In genomic region chr11:86580319-86581113, GRCm38 (mm10) we compare ENCODE assay signal across 8 mouse cellular contexts. TPM values are rescaled to one million over a fixed set of nuclear protein-coding genes. Genes with fewer than 3 reads are reported as not detected.
DNase-seq lines count a peak whose midpoint lies in the region; ATAC-seq lines count a peak whose summit lies in the region.

No protein-coding gene starts in this region.

- no peaks in the 10 kb centered on the region for H3K27me3 ChIP-seq in embryonic facial prominence, embryonic 13.5 days
- no peaks in the 10 kb centered on the region for H3K27me3 ChIP-seq in liver, embryonic 11.5 days (replicated peaks; ENCODE audit: control insufficient read depth, insufficient read depth, low read length)
- no peaks in the 10 kb centered on the region for H3K27me3 ChIP-seq in stomach, embryonic 16.5 days (ENCODE audit: control insufficient read depth, insufficient read depth, low read length)

- peaks cover 25% of the 10 kb centered on the region for H3K4me1 ChIP-seq in embryonic facial prominence, embryonic 13.5 days
- H3K4me1 ChIP-seq in liver, embryonic 11.5 days (replicated peaks; ENCODE audit: control insufficient read depth, insufficient read depth, low read length): peaks cover 51% of the 10 kb centered on the region
- peaks cover 55% of the 10 kb centered on the region for H3K4me1 ChIP-seq in stomach, embryonic 16.5 days (ENCODE audit: control insufficient read depth, insufficient read depth, low read length)

- no peak for ATAC-seq in embryonic facial prominence, embryonic 13.5 days (ENCODE audit: insufficient number of reproducible peaks, insufficient read depth, low FRiP score, low TSS enrichment, low read depth)
- no peak for ATAC-seq in liver, embryonic 11.5 days (replicated peaks; ENCODE audit: low FRiP score)
- ATAC-seq in stomach, embryonic 16.5 days (ENCODE audit: insufficient read depth, low FRiP score): peak; percentile 70
- no peak for ATAC-seq in megakaryocyte progenitor cell, adult 5-6 weeks (replicated peaks; ENCODE audit: poor library complexity)

- DNase-seq in thymus, postnatal 14 days: peak; percentile 34
- DNase-seq in thymus, postnatal 4 days: no peak
- no peak for DNase-seq in liver, embryonic 11.5 days (ENCODE audit: low spot score)
- no peak for DNase-seq in frontal cortex, postnatal 14 days (ENCODE audit: low spot score in 2 of 2)
- no peak for DNase-seq in cerebellum, adult 9-10 months

- no peak overlapping the region for H3K4me3 ChIP-seq in embryonic facial prominence, embryonic 13.5 days
- H3K4me3 ChIP-seq in liver, embryonic 11.5 days (ENCODE audit: low read depth, low read length): peak overlapping the region; percentile 41
- H3K4me3 ChIP-seq in stomach, embryonic 16.5 days (replicated peaks; ENCODE audit: low read length): no peak overlapping the region

- peak overlapping the region; percentile 77; the same call in 1 of the 2 replicates for H3K27ac ChIP-seq in embryonic facial prominence, embryonic 13.5 days
- peak overlapping the region; percentile 79 for H3K27ac ChIP-seq in liver, embryonic 11.5 days (ENCODE audit: low read depth, low read length)
- H3K27ac ChIP-seq in stomach, embryonic 16.5 days (ENCODE audit: low read length): peak overlapping the region; percentile 95

- H3K9ac ChIP-seq in embryonic facial prominence, embryonic 13.5 days: no peak overlapping the region
- H3K9ac ChIP-seq in liver, embryonic 11.5 days (ENCODE audit: low read depth, low read length): peak overlapping the region; percentile 61; the same call in 1 of the 2 replicates
- H3K9ac ChIP-seq in stomach, embryonic 16.5 days (ENCODE audit: low read length): peak overlapping the region; percentile 64

- H3K9me3 ChIP-seq in embryonic facial prominence, embryonic 13.5 days: no peaks in the 10 kb centered on the region
- no peaks in the 10 kb centered on the region for H3K9me3 ChIP-seq in liver, embryonic 11.5 days (ENCODE audit: control insufficient read depth, low read length)
- H3K9me3 ChIP-seq in stomach, embryonic 16.5 days (replicated peaks; ENCODE audit: control insufficient read depth, low read length): no peaks in the 10 kb centered on the region

- 77% methylated on average over 9 of the region's 9 CpGs for WGBS in embryonic facial prominence, embryonic 13.5 days
- 77% methylated on average over 9 of the region's 9 CpGs for WGBS in liver, embryonic 11.5 days
- 67% methylated on average over 9 of the region's 9 CpGs for WGBS in stomach, embryonic 16.5 days

- no peak overlapping the region for H3K4me2 ChIP-seq in embryonic facial prominence, embryonic 13.5 days
- H3K4me2 ChIP-seq in liver, embryonic 11.5 days: peak overlapping the region; percentile 67
- peak overlapping the region; percentile 44 for H3K4me2 ChIP-seq in stomach, embryonic 16.5 days (ENCODE audit: low read depth, low read length)

- 0 out of 2 replicates have a peak, but pooled peaks cover 6% of the 10 kb centered on the region for H3K36me3 ChIP-seq in embryonic facial prominence, embryonic 13.5 days
- peaks cover 3% of the 10 kb centered on the region; the same call in 1 of the 2 replicates for H3K36me3 ChIP-seq in liver, embryonic 11.5 days (ENCODE audit: control insufficient read depth, insufficient read depth, low read length)
- no peaks in the 10 kb centered on the region for H3K36me3 ChIP-seq in stomach, embryonic 16.5 days (ENCODE audit: control insufficient read depth, insufficient read depth, low read length)

RNA-seq across cellular contexts. Expression of gene Tubd1, which starts 35.7 kb away (rescaled TPM):
- polyA plus RNA-seq in embryonic facial prominence, embryonic 13.5 days (2015; fragmentation: Nextera tagmentation; extraction: Ambion mirVana): 13.5 and 13.8 TPM in 2 replicates
- polyA plus RNA-seq in liver, embryonic 11.5 days (2014; fragmentation: Nextera tagmentation; extraction: Ambion mirVana): 18.5 and 18.7 TPM in 2 replicates
- polyA plus RNA-seq in stomach, embryonic 16.5 days (2015; fragmentation: Nextera tagmentation; extraction: Ambion mirVana): 10.4 and 11.8 TPM in 2 replicates
- total RNA-seq in megakaryocyte progenitor cell, adult 5-6 weeks (2015): 7.0 and 15.0 TPM in 2 replicates
- 9.4 and 11.5 TPM in 2 replicates for total RNA-seq in megakaryocyte progenitor cell, adult 5-6 weeks (2017)

RNA-seq across cellular contexts. Expression of gene Rps6kb1, which starts 35.9 kb away (rescaled TPM):
- 77.8 and 78.9 TPM in 2 replicates for polyA plus RNA-seq in embryonic facial prominence, embryonic 13.5 days (2015; fragmentation: Nextera tagmentation; extraction: Ambion mirVana)
- 48.4 and 50.9 TPM in 2 replicates for polyA plus RNA-seq in liver, embryonic 11.5 days (2014; fragmentation: Nextera tagmentation; extraction: Ambion mirVana)
- 58.4 and 60.0 TPM in 2 replicates for polyA plus RNA-seq in stomach, embryonic 16.5 days (2015; fragmentation: Nextera tagmentation; extraction: Ambion mirVana)
- 44.3 and 53.2 TPM in 2 replicates for total RNA-seq in megakaryocyte progenitor cell, adult 5-6 weeks (2015)
- total RNA-seq in megakaryocyte progenitor cell, adult 5-6 weeks (2017): 34.1 and 48.6 TPM in 2 replicates
